Mouse (Mus musculus) erythroblast, embryonic 14.5 days (primary cell): ENCODE data around the gene Tex26.

ENCODE experiments used
- GATA1 ChIP-seq: IDR thresholded peaks from 2 replicates; pipeline ENCODE4 v1.6.1; 2012; ENCODE audit warnings: low read length, inconsistent platforms, mixed read lengths
- TAL1 ChIP-seq: IDR thresholded peaks from 3 replicates; pipeline ENCODE4 v1.6.1; 2012; ENCODE audit warnings: low read length, inconsistent platforms, mixed read lengths

DNA sequence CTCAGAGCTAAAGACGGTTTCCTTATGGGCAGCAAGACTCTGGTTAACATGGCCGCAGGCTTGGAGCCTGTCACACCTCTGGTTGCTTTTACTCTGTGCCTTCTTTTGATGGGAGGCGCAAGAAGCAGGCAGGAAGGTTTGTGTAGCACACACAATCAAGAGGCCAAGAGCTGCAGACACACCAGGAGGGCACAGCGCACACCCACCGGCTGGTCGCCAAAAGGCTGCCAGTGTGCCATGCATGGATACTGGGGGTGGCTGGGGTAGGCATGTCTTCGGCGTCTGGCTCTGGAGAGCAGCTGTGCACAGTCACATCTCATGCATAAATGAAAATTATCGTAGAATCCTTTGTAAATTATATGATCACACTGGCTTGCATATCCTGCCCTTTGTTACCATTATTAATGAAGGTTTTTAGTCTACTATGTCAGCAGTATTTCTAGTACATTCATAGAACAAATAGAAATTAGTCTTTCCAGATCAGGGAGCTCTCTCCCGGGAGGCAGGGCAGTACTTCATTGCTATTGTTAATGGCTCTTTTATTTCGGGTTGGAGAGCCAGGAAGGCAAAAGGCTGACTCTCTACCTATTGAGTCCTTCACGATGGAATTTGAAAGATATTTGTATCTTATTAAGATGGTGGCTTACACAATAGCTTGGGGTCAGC lies 57.1 kb downstream of the Tex26 start:
- TF ChIP-seq GATA1 (no peak), TAL1 (no peak)
